Mouse (Mus musculus): ENCODE results near the gene C9. TPM values are rescaled to one million over a fixed set of nuclear protein-coding genes. Genes with fewer than 3 reads are reported as not detected.

The C9 gene
- polyA plus RNA-seq, 1 experiment from 2014 or later, result 4.2 TPM

DNA sequence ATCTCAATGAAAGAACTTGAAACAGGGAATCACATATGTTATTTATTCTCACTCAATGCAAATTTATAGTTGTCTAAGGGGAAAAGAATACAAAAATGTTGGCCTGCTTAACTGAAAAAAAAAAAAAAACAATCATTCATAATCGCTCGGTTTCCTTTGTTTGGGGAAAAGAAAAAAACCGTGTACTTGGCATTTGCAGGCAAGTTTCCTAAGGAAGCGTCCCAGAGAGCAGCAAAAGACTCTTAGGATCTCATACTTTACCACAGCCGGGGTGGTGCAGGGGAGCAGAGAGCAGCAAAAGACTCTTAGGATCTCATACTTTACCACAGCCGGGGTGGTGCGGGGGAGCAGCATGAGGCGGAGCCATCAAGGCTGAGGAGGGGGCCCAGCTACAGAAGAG is 16.3 kb downstream of the C9 start:
- Histone ChIP-seq H3K27me3 (replicated peaks; ENCODE audit: control insufficient read depth, insufficient read depth, low read length) (no peaks in the 10 kb centered on the region), H3K36me3 (ENCODE audit: control insufficient read depth, insufficient read depth, low read length) (no peaks in the 10 kb centered on the region), H3K9ac (ENCODE audit: low read depth, low read length) (no peak overlapping the region), H3K27ac (ENCODE audit: low read length) (no peak overlapping the region), H3K4me2 (ENCODE audit: low read depth, low read length) (no peak overlapping the region), H3K4me1 (ENCODE audit: control insufficient read depth, insufficient read depth, low read length) (no peaks in the 10 kb centered on the region), H3K4me3 (ENCODE audit: low read length) (no peak overlapping the region), H3K9me3 (ENCODE audit: control insufficient read depth, low read length) (no peaks in the 10 kb centered on the region; the same call in 1 of the 2 replicates)
- ATAC-seq, result no peak
- 73% methylated on average over 8 of the region's 8 CpGs for WGBS

DNA sequence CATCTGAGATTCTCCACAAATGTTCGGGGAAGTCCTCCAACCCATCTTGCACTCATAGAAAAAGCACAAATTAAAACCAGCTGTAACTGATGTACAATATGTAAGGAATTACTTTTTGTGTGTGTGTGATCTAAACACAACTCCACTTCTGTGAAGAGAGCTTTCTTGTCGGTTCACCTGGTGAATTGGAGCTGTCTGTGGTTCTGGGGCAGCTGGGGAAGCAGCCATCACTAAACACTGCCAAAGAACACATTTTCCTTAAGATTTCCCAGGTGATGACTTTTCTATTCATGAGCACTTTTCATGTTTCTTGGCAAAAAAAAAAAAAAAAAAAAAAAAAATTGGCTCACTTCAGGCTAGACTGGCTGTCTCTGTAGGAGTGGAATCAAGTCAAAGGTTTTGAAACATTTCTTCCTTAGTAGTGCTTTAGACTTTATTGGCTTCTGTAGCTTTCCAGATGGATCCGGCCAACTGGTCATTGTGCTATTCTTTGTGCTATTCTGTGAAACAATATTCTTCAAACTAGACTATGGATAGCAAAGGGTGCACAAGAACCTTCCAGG is 18.3 kb downstream of the C9 start:
- no peaks in the 10 kb centered on the region for H3K4me1 ChIP-seq (ENCODE audit: control insufficient read depth, insufficient read depth, low read length)
- WGBS, result 75% methylated on average over 3 of the region's 3 CpGs
- no peak for ATAC-seq
- H3K27me3 ChIP-seq (replicated peaks; ENCODE audit: control insufficient read depth, insufficient read depth, low read length), result no peaks in the 10 kb centered on the region
- no peak overlapping the region for H3K9ac ChIP-seq (ENCODE audit: low read depth, low read length)
- no peak overlapping the region for H3K4me2 ChIP-seq (ENCODE audit: low read depth, low read length)
- no peak overlapping the region for H3K4me3 ChIP-seq (ENCODE audit: low read length)
- no peaks in the 10 kb centered on the region; the same call in 1 of the 2 replicates for H3K9me3 ChIP-seq (ENCODE audit: control insufficient read depth, low read length)
- no peak overlapping the region for H3K27ac ChIP-seq (ENCODE audit: low read length)
- no peaks in the 10 kb centered on the region for H3K36me3 ChIP-seq (ENCODE audit: control insufficient read depth, insufficient read depth, low read length)

DNA sequence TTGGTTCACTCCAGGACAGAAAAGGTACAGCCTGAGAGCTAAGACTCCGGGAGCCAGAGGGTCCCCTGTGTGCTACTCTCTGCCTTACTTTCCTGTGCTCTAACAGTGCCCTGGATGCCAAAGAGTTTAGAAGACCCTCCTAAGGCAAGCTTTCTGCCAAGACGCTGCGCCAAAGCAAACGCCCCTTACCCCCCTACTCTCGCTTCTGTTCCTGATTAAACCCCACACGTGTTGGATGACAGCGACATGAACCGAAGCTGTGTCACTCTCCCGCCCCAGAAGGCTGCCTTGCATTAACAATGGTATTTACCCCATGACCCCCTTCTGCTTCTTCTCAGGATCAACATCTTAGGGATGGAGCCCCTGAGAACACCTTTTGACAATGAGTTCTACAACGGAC is 21.9 kb downstream of the C9 start:
- H3K36me3 ChIP-seq (ENCODE audit: control insufficient read depth, insufficient read depth, low read length), result no peaks in the 10 kb centered on the region
- no peaks in the 10 kb centered on the region for H3K4me1 ChIP-seq (ENCODE audit: control insufficient read depth, insufficient read depth, low read length)
- H3K27ac ChIP-seq (ENCODE audit: low read length), result no peak overlapping the region
- no peaks in the 10 kb centered on the region; the same call in 1 of the 2 replicates for H3K9me3 ChIP-seq (ENCODE audit: control insufficient read depth, low read length)
- no peak overlapping the region for H3K9ac ChIP-seq (ENCODE audit: low read depth, low read length)
- no peaks in the 10 kb centered on the region for H3K27me3 ChIP-seq (replicated peaks; ENCODE audit: control insufficient read depth, insufficient read depth, low read length)
- no peak overlapping the region for H3K4me2 ChIP-seq (ENCODE audit: low read depth, low read length)
- WGBS, result 80% methylated on average over 10 of the region's 10 CpGs
- H3K4me3 ChIP-seq (ENCODE audit: low read length), result no peak overlapping the region
- no peak for ATAC-seq

DNA sequence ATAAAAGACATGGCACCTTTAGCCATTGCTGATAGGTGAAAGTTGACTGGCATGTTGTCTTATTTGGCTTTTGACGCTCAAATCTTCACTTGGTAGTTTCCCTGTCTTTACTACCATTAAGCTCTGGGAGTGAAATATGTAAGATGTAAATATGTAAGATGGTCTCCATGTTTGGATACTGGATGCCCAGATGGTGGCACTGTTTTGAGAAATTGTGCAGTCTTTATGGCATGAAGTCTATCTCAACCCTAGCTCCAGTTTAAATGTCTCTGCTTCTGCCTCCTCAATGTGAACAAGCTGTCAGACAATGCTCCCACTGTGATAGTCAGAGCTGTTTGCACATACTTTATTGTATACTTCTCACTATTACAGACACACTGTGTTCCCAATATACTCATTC is 23.7 kb downstream of the C9 start:
- Histone ChIP-seq H3K4me2 (ENCODE audit: low read depth, low read length) (no peak overlapping the region), H3K9me3 (ENCODE audit: control insufficient read depth, low read length) (no peaks in the 10 kb centered on the region), H3K27me3 (replicated peaks; ENCODE audit: control insufficient read depth, insufficient read depth, low read length) (no peaks in the 10 kb centered on the region), H3K4me3 (ENCODE audit: low read length) (no peak overlapping the region), H3K4me1 (ENCODE audit: control insufficient read depth, insufficient read depth, low read length) (no peaks in the 10 kb centered on the region), H3K9ac (ENCODE audit: low read depth, low read length) (no peak overlapping the region), H3K27ac (ENCODE audit: low read length) (no peak overlapping the region), H3K36me3 (ENCODE audit: control insufficient read depth, insufficient read depth, low read length) (no peaks in the 10 kb centered on the region)
- 93% methylated on average over 1 of the region's 1 CpGs for WGBS
- ATAC-seq, result no peak

DNA sequence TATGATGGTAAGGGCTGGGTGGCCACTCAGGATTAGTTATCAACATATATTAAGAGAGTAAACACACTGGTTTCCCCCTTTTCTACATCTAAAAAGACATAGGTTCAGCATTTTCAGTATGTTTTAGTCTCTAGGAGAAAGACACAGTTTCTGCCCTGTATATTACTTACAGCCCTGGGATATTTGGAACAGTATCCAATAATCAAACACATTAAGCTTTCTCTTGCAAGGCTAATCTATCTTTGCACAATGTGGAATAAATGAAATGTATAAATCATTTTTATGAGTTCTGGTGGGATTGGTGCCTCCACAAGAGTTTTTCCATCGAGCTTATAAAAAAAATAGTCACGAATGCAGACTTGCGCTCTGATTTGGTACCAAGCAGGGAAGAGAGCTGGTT is 24.3 kb downstream of the C9 start:
- H3K4me1 ChIP-seq (ENCODE audit: control insufficient read depth, insufficient read depth, low read length), result no peaks in the 10 kb centered on the region
- no peaks in the 10 kb centered on the region for H3K9me3 ChIP-seq (ENCODE audit: control insufficient read depth, low read length)
- H3K27me3 ChIP-seq (replicated peaks; ENCODE audit: control insufficient read depth, insufficient read depth, low read length), result no peaks in the 10 kb centered on the region
- H3K27ac ChIP-seq (ENCODE audit: low read length), result no peak overlapping the region
- no peak for ATAC-seq
- no peak overlapping the region for H3K9ac ChIP-seq (ENCODE audit: low read depth, low read length)
- no peaks in the 10 kb centered on the region for H3K36me3 ChIP-seq (ENCODE audit: control insufficient read depth, insufficient read depth, low read length)
- H3K4me2 ChIP-seq (ENCODE audit: low read depth, low read length), result no peak overlapping the region
- 87% methylated on average over 3 of the region's 3 CpGs for WGBS
- H3K4me3 ChIP-seq (ENCODE audit: low read length), result no peak overlapping the region

DNA sequence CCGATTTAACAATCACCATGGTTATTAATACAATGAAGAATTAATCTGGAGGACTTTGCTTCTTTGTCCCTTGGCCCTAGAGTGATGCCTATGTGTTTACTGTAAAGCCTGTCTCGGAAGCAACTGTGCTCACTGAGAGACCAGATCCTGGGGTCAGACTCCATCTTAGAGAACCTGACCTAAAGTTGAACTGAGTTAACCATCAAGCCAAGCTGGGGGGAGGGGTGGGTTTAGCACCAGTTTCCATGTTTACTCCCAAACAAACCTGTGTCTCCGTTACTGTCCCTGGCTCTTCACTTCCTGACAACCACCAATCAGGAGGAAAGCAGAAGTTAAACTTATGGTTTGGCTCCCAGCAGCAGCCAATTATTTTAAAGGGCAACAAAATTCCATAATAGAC is 38.4 kb downstream of the C9 start:
- WGBS, result 68% methylated on average over 3 of the region's 3 CpGs

DNA sequence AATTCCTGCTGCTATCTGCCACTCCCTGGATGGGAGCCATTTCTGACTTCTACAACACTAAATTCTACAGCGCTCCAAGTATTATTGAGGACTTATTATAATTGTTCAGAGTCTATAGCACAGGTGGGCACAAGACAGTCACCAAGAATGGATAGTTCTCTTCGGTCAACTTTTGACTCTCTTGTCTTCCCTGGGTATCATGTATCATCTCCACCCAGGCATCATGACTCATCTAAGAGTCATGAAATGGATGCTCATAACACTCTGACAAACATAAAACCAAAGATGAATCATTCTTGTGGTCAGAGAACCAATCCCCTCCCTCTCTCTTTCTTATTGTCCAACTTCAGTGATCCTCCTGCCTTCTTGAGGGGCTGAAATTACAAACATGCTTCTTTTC is 47.3 kb downstream of the C9 start:
- Histone ChIP-seq H3K4me1 (ENCODE audit: control insufficient read depth, insufficient read depth, low read length) (no peaks in the 10 kb centered on the region), H3K4me2 (ENCODE audit: low read depth, low read length) (no peak overlapping the region), H3K9me3 (ENCODE audit: control insufficient read depth, low read length) (no peaks in the 10 kb centered on the region), H3K4me3 (ENCODE audit: low read length) (no peak overlapping the region), H3K27ac (ENCODE audit: low read length) (no peak overlapping the region), H3K27me3 (replicated peaks; ENCODE audit: control insufficient read depth, insufficient read depth, low read length) (no peaks in the 10 kb centered on the region), H3K36me3 (ENCODE audit: control insufficient read depth, insufficient read depth, low read length) (no peaks in the 10 kb centered on the region), H3K9ac (ENCODE audit: low read depth, low read length) (no peak overlapping the region)
- no peak for ATAC-seq
- 94% methylated on average over 2 of the region's 2 CpGs for WGBS

More for the DNA sequence above, 38.4 kb downstream of the C9 start:
- Histone ChIP-seq H3K27me3 (replicated peaks; ENCODE audit: control insufficient read depth, insufficient read depth, low read length) (no peaks in the 10 kb centered on the region), H3K9me3 (ENCODE audit: control insufficient read depth, low read length) (no peaks in the 10 kb centered on the region; the same call in 1 of the 2 replicates), H3K27ac (ENCODE audit: low read length) (no peak overlapping the region), H3K4me2 (ENCODE audit: low read depth, low read length) (no peak overlapping the region), H3K4me1 (ENCODE audit: control insufficient read depth, insufficient read depth, low read length) (no peaks in the 10 kb centered on the region), H3K9ac (ENCODE audit: low read depth, low read length) (no peak overlapping the region), H3K4me3 (ENCODE audit: low read length) (no peak overlapping the region), H3K36me3 (ENCODE audit: control insufficient read depth, insufficient read depth, low read length) (no peaks in the 10 kb centered on the region)
- no peak for ATAC-seq

DNA sequence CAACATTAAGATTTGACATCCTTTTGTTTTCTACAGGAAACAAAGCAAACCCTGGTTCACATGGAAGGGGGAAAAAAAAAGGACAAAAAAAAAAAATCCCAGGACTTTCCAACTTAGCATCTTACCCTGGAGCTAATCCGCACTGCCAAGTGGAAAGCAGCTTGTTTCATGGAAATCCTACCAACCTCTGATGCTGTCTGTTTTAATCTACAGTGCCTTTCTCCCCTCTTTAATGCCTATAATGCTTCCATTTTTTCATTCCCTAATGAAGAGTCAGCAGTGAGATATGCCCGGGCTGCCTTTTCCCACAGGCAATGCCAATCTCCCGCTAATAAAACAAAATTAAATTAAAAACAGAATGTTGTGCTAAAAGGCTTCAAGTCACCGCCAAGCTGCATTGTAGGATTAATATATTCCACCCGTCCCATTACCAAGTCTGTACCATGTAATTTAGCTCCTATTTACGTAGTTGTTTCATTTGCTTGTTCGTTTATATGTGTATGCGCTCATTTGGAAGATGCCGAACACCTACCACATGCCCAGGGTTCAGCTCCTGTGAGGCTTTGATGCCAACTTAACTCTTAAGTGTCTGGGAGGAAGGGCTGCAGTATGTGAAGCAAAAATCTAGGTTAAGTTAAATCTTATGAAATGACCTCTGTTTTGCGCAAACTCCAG is 53.4 kb downstream of the C9 start:
- no peaks in the 10 kb centered on the region for H3K27me3 ChIP-seq (replicated peaks; ENCODE audit: control insufficient read depth, insufficient read depth, low read length)
- H3K9me3 ChIP-seq (ENCODE audit: control insufficient read depth, low read length), result no peaks in the 10 kb centered on the region
- WGBS, result 77% methylated on average over 10 of the region's 10 CpGs
- ATAC-seq, result no peak
- H3K27ac ChIP-seq (ENCODE audit: low read length), result no peak overlapping the region
- no peak overlapping the region for H3K9ac ChIP-seq (ENCODE audit: low read depth, low read length)
- H3K36me3 ChIP-seq (ENCODE audit: control insufficient read depth, insufficient read depth, low read length), result no peaks in the 10 kb centered on the region
- H3K4me3 ChIP-seq (ENCODE audit: low read length), result no peak overlapping the region
- H3K4me1 ChIP-seq (ENCODE audit: control insufficient read depth, insufficient read depth, low read length), result no peaks in the 10 kb centered on the region
- no peak overlapping the region for H3K4me2 ChIP-seq (ENCODE audit: low read depth, low read length)

DNA sequence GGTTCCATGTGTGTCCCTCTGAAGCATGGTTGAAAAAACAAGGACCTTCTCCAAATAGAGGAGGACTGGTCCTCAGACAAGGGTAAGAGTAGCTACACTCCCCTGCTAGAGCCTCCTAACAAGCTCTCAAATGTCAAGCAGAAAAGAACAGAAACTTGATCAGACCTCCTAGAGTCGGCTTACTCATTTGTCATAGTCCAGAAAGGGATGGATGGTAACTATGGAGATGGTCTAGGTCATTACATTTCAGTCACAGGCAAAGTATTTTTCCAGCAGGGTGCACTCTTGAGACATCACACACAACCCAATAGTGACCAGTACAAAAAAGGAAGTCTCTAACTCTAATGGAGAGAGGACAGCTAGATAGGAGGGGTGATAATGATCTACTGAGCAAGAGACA is 55.7 kb downstream of the C9 start:
- no peak overlapping the region for H3K9ac ChIP-seq (ENCODE audit: low read depth, low read length)
- no peak overlapping the region for H3K4me3 ChIP-seq (ENCODE audit: low read length)
- no peak overlapping the region for H3K4me2 ChIP-seq (ENCODE audit: low read depth, low read length)
- no peaks in the 10 kb centered on the region for H3K4me1 ChIP-seq (ENCODE audit: control insufficient read depth, insufficient read depth, low read length)
- no peaks in the 10 kb centered on the region for H3K9me3 ChIP-seq (ENCODE audit: control insufficient read depth, low read length)
- WGBS, result 52% methylated on average over 1 of the region's 1 CpGs
- no peaks in the 10 kb centered on the region for H3K36me3 ChIP-seq (ENCODE audit: control insufficient read depth, insufficient read depth, low read length)
- H3K27me3 ChIP-seq (replicated peaks; ENCODE audit: control insufficient read depth, insufficient read depth, low read length), result no peaks in the 10 kb centered on the region
- no peak for ATAC-seq
- H3K27ac ChIP-seq (ENCODE audit: low read length), result no peak overlapping the region

DNA sequence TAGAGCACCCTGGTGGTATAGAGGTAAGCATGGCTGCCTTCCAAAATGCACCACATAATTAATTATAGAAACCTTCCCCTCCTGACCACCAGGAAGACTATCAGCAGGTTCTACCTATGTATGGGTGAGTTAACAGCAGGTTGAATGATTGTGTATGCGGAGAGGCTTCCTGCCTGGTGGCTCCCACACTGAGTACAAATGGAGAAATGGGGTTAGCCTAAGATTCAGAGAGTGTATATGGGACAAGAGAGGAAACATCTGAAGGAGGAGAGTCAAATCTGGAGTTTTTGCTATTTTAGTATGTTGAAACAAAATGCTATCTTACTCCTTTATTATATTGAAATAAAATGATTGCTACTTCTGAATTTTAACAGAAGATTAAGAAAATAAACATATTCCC is 72.4 kb downstream of the C9 start:
- ATAC-seq, result no peak
- WGBS, result 90% methylated on average over 1 of the region's 1 CpGs

More for the DNA sequence above, 72.4 kb downstream of the C9 start:
- Histone ChIP-seq H3K4me3 (ENCODE audit: low read length) (no peak overlapping the region), H3K27me3 (replicated peaks; ENCODE audit: control insufficient read depth, insufficient read depth, low read length) (no peaks in the 10 kb centered on the region), H3K9ac (ENCODE audit: low read depth, low read length) (no peak overlapping the region), H3K4me2 (ENCODE audit: low read depth, low read length) (no peak overlapping the region), H3K9me3 (ENCODE audit: control insufficient read depth, low read length) (no peaks in the 10 kb centered on the region), H3K36me3 (ENCODE audit: control insufficient read depth, insufficient read depth, low read length) (no peaks in the 10 kb centered on the region), H3K27ac (ENCODE audit: low read length) (no peak overlapping the region), H3K4me1 (ENCODE audit: control insufficient read depth, insufficient read depth, low read length) (no peaks in the 10 kb centered on the region; the same call in 1 of the 2 replicates)
